Mouse (Mus musculus) small intestine, adult 2 months (tissue): Measurements from ENCODE around the gene Isx.

Experiments used
- CTCF ChIP-seq: fragments of 200-500 bp; IDR thresholded peaks from 2 replicates; pipeline ENCODE4 v1.5.1; 2012; ENCODE audit warnings: low read depth, mild to moderate bottlenecking, control low read depth, inconsistent platforms, low read length, moderate library complexity, mixed read lengths; ENCODE audit not compliant: insufficient replicate concordance, insufficient read length; ENCODE audit errors: extremely low read depth
- POLR2A ChIP-seq: fragments of 200-500 bp; IDR thresholded peaks from 2 replicates; pipeline ENCODE4 v1.6.1; 2012; ENCODE audit warnings: low read depth, mild to moderate bottlenecking, control low read depth, inconsistent platforms, low read length, moderate library complexity

DNA sequence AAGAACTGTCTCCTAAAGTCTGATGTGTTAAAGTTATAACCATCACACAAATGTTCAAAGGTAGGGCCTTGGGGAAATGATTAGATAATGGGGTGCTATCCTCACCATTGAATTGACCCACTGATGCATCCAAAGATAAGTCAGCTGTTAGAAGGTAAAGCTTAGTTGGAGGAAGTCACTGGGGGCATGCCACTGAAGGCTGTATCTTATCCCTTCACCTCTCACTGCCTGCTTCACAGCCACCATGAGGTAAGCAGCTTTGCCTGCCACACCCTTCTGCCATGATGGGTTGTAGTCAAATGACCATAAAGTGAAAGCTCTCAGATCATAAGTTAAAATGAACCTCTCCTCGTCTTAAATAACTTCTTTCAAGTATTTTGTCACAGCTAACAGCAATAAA is 38.7 kb upstream of the Isx start:
- TF ChIP-seq CTCF (no peak), POLR2A (no peak)
